Mouse (Mus musculus) midbrain, embryonic 16.5 days (tissue): ENCODE results near the gene Inpp5a. TPM values are rescaled to one million over a fixed set of nuclear protein-coding genes. Genes with fewer than 3 reads are reported as not detected.

ENCODE experiments used
- ATAC-seq: fragments of 200-750 bp; cut with Nextera tagmentation; 2 replicates; pipeline ENCODE4 v1.8.0; 2017; ENCODE audit warnings: moderate TSS enrichment
- H3K27ac ChIP-seq: fragments of 300-500 bp; sonication (generic); 2 replicates; pipeline ENCODE4 v1.5.1; 2014; ENCODE audit warnings: mild to moderate bottlenecking, low read length, mixed read lengths
- H3K27me3 ChIP-seq: fragments of 300-500 bp; sonication (generic); 2 replicates; pipeline ENCODE4 v1.6.1; 2014; ENCODE audit warnings: low read depth, low read length, mixed read lengths; ENCODE audit not compliant: control insufficient read depth, insufficient read depth
- H3K36me3 ChIP-seq: fragments of 300-500 bp; sonication (generic); 2 replicates; pipeline ENCODE4 v1.6.1; 2014; ENCODE audit warnings: mild to moderate bottlenecking, low read length, moderate library complexity, mixed read lengths; ENCODE audit not compliant: control insufficient read depth, insufficient read depth
- H3K4me1 ChIP-seq: fragments of 300-500 bp; sonication (generic); 2 replicates; pipeline ENCODE4 v1.6.1; 2014; ENCODE audit warnings: mild to moderate bottlenecking, low read length, mixed read lengths; ENCODE audit not compliant: control insufficient read depth, insufficient read depth
- H3K4me2 ChIP-seq: fragments of 300-500 bp; sonication (generic); 2 replicates; pipeline ENCODE4 v1.6.1; 2014; ENCODE audit warnings: mild to moderate bottlenecking, low read length, mixed read lengths
- H3K4me3 ChIP-seq: fragments of 300-500 bp; sonication (generic); 2 replicates; pipeline ENCODE4 v1.5.1; 2014; ENCODE audit warnings: low read depth, mild to moderate bottlenecking, low read length, moderate library complexity, mixed read lengths
- H3K9ac ChIP-seq: fragments of 300-500 bp; sonication (generic); 2 replicates; pipeline ENCODE4 v1.6.1; 2014; ENCODE audit warnings: low read depth, low read length, mixed read lengths
- H3K9me3 ChIP-seq: fragments of 300-500 bp; sonication (generic); replicated peaks from 2 replicates; pipeline ENCODE4 v1.6.1; 2014; ENCODE audit warnings: mild to moderate bottlenecking, low read length, mixed read lengths; ENCODE audit not compliant: control insufficient read depth, poor library complexity, severe bottlenecking
- WGBS: fragments of 180-500 bp; shearing (Covaris S2); extraction: QIAGEN DNeasy Blood & Tissue Kit; methylation state at CpG from one replicate; pipeline ENCODE4 v1.1.7; 2014; 5-methylcytosine and 5-hydroxymethylcytosine counted together
- polyA plus RNA-seq: library from polyadenylated mRNA; unstranded; fragments of >200 nt; fragmentation: Nextera tagmentation; extraction: Ambion mirVana; gene quantifications from 2 replicates; pipeline ENCODE4 v1.2.1, GENCODE M21; 2015

Gene Inpp5a
- polyA plus RNA-seq, 1 experiment from 2014 or later = 15.3 TPM

GRCm38 (mm10) chr7:139484206-139484955 is 95.5 kb downstream of the Inpp5a start:
- 54% methylated on average over 9 of the region's 9 CpGs for WGBS

GRCm38 (mm10) chr7:139489721-139490211 is 100.9 kb downstream of the Inpp5a start:
- Histone ChIP-seq H3K27ac (no peak overlapping the region), H3K4me1 (no peaks in the 10 kb centered on the region), H3K27me3 (peaks cover 36% of the 10 kb centered on the region), H3K4me3 (no peak overlapping the region), H3K9ac (no peak overlapping the region), H3K4me2 (no peak overlapping the region), H3K36me3 (no peaks in the 10 kb centered on the region), H3K9me3 (no peaks in the 10 kb centered on the region)
- WGBS = 70% methylated on average over 3 of the region's 3 CpGs
- ATAC-seq = no peak

More at GRCm38 (mm10) chr7:139484206-139484955, 95.5 kb downstream of the Inpp5a start:
- H3K4me3 ChIP-seq = no peak overlapping the region
- peak; percentile 80 for ATAC-seq
- H3K4me2 ChIP-seq = no peak overlapping the region
- H3K36me3 ChIP-seq = no peaks in the 10 kb centered on the region
- H3K27ac ChIP-seq = no peak overlapping the region
- no peak overlapping the region for H3K9ac ChIP-seq
- 0 out of 2 replicates have a peak, but pooled peaks cover 2% of the 10 kb centered on the region for H3K4me1 ChIP-seq
- peaks cover 6% of the 10 kb centered on the region for H3K27me3 ChIP-seq
- no peaks in the 10 kb centered on the region for H3K9me3 ChIP-seq

- WGBS = 97% methylated on average over 4 of the region's 4 CpGs
- H3K36me3 ChIP-seq = no peaks in the 10 kb centered on the region
- peaks cover 48% of the 10 kb centered on the region for H3K27me3 ChIP-seq
Measured at GRCm38 (mm10) chr7:139492351-139492750, 103.4 kb downstream of the Inpp5a start.

GRCm38 (mm10) chr7:139492946-139493345 is 104.0 kb downstream of the Inpp5a start:
- Histone ChIP-seq H3K4me3 (no peak overlapping the region), H3K9me3 (no peaks in the 10 kb centered on the region), H3K27ac (no peak overlapping the region), H3K27me3 (peaks cover 48% of the 10 kb centered on the region), H3K9ac (no peak overlapping the region), H3K4me1 (peaks cover 2% of the 10 kb centered on the region; the same call in 1 of the 2 replicates), H3K36me3 (no peaks in the 10 kb centered on the region), H3K4me2 (no peak overlapping the region)
- no peak for ATAC-seq
- 39% methylated on average over 2 of the region's 2 CpGs for WGBS

More at GRCm38 (mm10) chr7:139492351-139492750, 103.4 kb downstream of the Inpp5a start:
- H3K4me2 ChIP-seq = no peak overlapping the region
- no peak overlapping the region for H3K9ac ChIP-seq
- no peak overlapping the region for H3K27ac ChIP-seq
- ATAC-seq = no peak
- no peak overlapping the region for H3K4me3 ChIP-seq
- H3K9me3 ChIP-seq = no peaks in the 10 kb centered on the region
- H3K4me1 ChIP-seq = no peaks in the 10 kb centered on the region; the same call in 1 of the 2 replicates

GRCm38 (mm10) chr7:139495791-139496190 is 106.9 kb downstream of the Inpp5a start:
- Histone ChIP-seq H3K27me3 (peaks cover 50% of the 10 kb centered on the region), H3K27ac (no peak overlapping the region), H3K4me3 (no peak overlapping the region), H3K9me3 (no peaks in the 10 kb centered on the region), H3K9ac (no peak overlapping the region), H3K4me1 (peaks cover 7% of the 10 kb centered on the region), H3K36me3 (no peaks in the 10 kb centered on the region), H3K4me2 (no peak overlapping the region)
- 85% methylated on average over 6 of the region's 6 CpGs for WGBS
- ATAC-seq = no peak

GRCm38 (mm10) chr7:139498038-139498625 is 109.2 kb downstream of the Inpp5a start:
- H3K27ac ChIP-seq = 0 out of 2 replicates have a peak overlapping the region, but pooled peaks have one; percentile 21
- peaks cover 7% of the 10 kb centered on the region for H3K4me1 ChIP-seq
- WGBS = 14% methylated on average over 19 of the region's 19 CpGs
- no peak overlapping the region for H3K4me2 ChIP-seq
- no peak overlapping the region for H3K9ac ChIP-seq
- H3K4me3 ChIP-seq = no peak overlapping the region
- peaks cover 54% of the 10 kb centered on the region for H3K27me3 ChIP-seq
- ATAC-seq = peak; percentile 81; the same call in 1 of the 2 replicates
- H3K9me3 ChIP-seq = no peaks in the 10 kb centered on the region
- H3K36me3 ChIP-seq = no peaks in the 10 kb centered on the region

GRCm38 (mm10) chr7:139504064-139504463 is 115.2 kb downstream of the Inpp5a start:
- no peak overlapping the region for H3K4me2 ChIP-seq
- no peaks in the 10 kb centered on the region for H3K36me3 ChIP-seq
- peaks cover 6% of the 10 kb centered on the region; the same call in 1 of the 2 replicates for H3K4me1 ChIP-seq
- H3K4me3 ChIP-seq = no peak overlapping the region
- 51% methylated on average over 7 of the region's 7 CpGs for WGBS
- H3K9me3 ChIP-seq = no peaks in the 10 kb centered on the region
- peaks cover 25% of the 10 kb centered on the region for H3K27me3 ChIP-seq
- ATAC-seq = no peak
- H3K27ac ChIP-seq = no peak overlapping the region
- no peak overlapping the region for H3K9ac ChIP-seq

GRCm38 (mm10) chr7:139506677-139507412 is 117.9 kb downstream of the Inpp5a start:
- Histone ChIP-seq H3K4me3 (no peak overlapping the region), H3K27ac (no peak overlapping the region), H3K4me1 (peaks cover 6% of the 10 kb centered on the region; the same call in 1 of the 2 replicates), H3K27me3 (peaks cover 12% of the 10 kb centered on the region), H3K9me3 (no peaks in the 10 kb centered on the region), H3K9ac (no peak overlapping the region), H3K4me2 (no peak overlapping the region), H3K36me3 (no peaks in the 10 kb centered on the region)
- no peak for ATAC-seq
- 64% methylated on average over 9 of the region's 9 CpGs for WGBS
